Mouse (Mus musculus) stomach, embryonic 15.5 days (tissue): ENCODE data around the gene Dach2. TPM values are rescaled to one million over a fixed set of nuclear protein-coding genes. Genes with fewer than 3 reads are reported as not detected.
"Not testable (repeated sequence)": the region's sequence is repeated elsewhere in the genome, so short reads cannot be mapped to it uniquely, and the experiment has no call there.

Experiments used
- ATAC-seq: fragments of 200-750 bp; cut with Nextera tagmentation; 2 replicates; pipeline ENCODE4 v1.8.0; 2017; ENCODE audit warnings: low read depth, moderate number of reproducible peaks, moderate TSS enrichment; ENCODE audit not compliant: insufficient read depth, low FRiP score
- H3K27ac ChIP-seq: fragments of 300-500 bp; sonication (generic); 2 replicates; pipeline ENCODE4 v1.5.1; 2015; ENCODE audit warnings: mild to moderate bottlenecking, inconsistent platforms
- H3K27me3 ChIP-seq: fragments of 300-500 bp; sonication (generic); replicated peaks from 2 replicates; pipeline ENCODE4 v1.6.1; 2015; ENCODE audit warnings: inconsistent platforms
- H3K36me3 ChIP-seq: fragments of 300-500 bp; sonication (generic); 2 replicates; pipeline ENCODE4 v1.6.1; 2015; ENCODE audit warnings: inconsistent platforms
- H3K4me1 ChIP-seq: fragments of 300-500 bp; sonication (generic); 2 replicates; pipeline ENCODE4 v1.6.1; 2015; ENCODE audit warnings: inconsistent platforms
- H3K4me2 ChIP-seq: fragments of 300-500 bp; sonication (generic); 2 replicates; pipeline ENCODE4 v1.6.1; 2015; ENCODE audit warnings: mild to moderate bottlenecking, inconsistent platforms
- H3K4me3 ChIP-seq: fragments of 300-500 bp; sonication (generic); replicated peaks from 2 replicates; pipeline ENCODE4 v1.5.1; 2015; ENCODE audit warnings: inconsistent platforms
- H3K9ac ChIP-seq: fragments of 300-500 bp; sonication (generic); 2 replicates; pipeline ENCODE4 v1.6.1; 2015; ENCODE audit warnings: inconsistent platforms
- H3K9me3 ChIP-seq: fragments of 300-500 bp; sonication (generic); 2 replicates; pipeline ENCODE4 v1.6.1; 2016; ENCODE audit warnings: inconsistent platforms
- WGBS: fragments of 180-500 bp; shearing (Covaris S2); methylation state at CpG from one replicate; pipeline ENCODE4 v1.1.7; 2015; 5-methylcytosine and 5-hydroxymethylcytosine counted together
- polyA plus RNA-seq: library from polyadenylated mRNA; unstranded; fragments of >200 nt; fragmentation: Nextera tagmentation; extraction: Ambion mirVana; gene quantifications from 2 replicates; pipeline ENCODE4 v1.2.1, GENCODE M21; 2015

Dach2 gene
- polyA plus RNA-seq, result 2.4 and 3.8 TPM in 2 replicates

GRCm38 (mm10) chrX:113297404-113297803, at the start of gene Dach2:
Dach2 (plus strand) TSS chrX:113297510.
- Histone ChIP-seq H3K27me3 (no peaks in the 10 kb centered on the region), H3K4me1 (no peaks in the 10 kb centered on the region), H3K4me3 (peak within 1 kb of the TSS; percentile 47), H3K27ac (0 out of 2 replicates have a peak within 1 kb of the TSS, but pooled peaks have one; percentile 40), H3K36me3 (no peaks in the 10 kb centered on the region), H3K9me3 (no peaks in the 10 kb centered on the region), H3K9ac (no peak within 1 kb of the TSS), H3K4me2 (peak within 1 kb of the TSS; percentile 68)
- ATAC-seq, result peak; percentile 40; the same call in 1 of the 2 replicates
- WGBS, result 38% methylated on average over 21 of the region's 21 CpGs

GRCm38 (mm10) chrX:113252427-113252826, 44.9 kb upstream of the Dach2 start:
- ATAC-seq, H3K9me3 ChIP-seq, H3K9ac ChIP-seq, H3K36me3 ChIP-seq, H3K27ac ChIP-seq, H3K4me2 ChIP-seq, H3K4me1 ChIP-seq, H3K4me3 ChIP-seq, H3K27me3 ChIP-seq: not testable (repeated sequence)
- WGBS, result 59% methylated on average over 3 of the region's 3 CpGs

- peak overlapping the region; percentile 68 for H3K4me2 ChIP-seq
- peak overlapping the region; percentile 47 for H3K4me3 ChIP-seq
- H3K27ac ChIP-seq, result 0 out of 2 replicates have a peak overlapping the region, but pooled peaks have one; percentile 40
- WGBS, result 21% methylated on average over 18 of the region's 18 CpGs
- H3K4me1 ChIP-seq, result no peaks in the 10 kb centered on the region
- no peaks in the 10 kb centered on the region for H3K27me3 ChIP-seq
- ATAC-seq, result peak; percentile 98
- no peaks in the 10 kb centered on the region for H3K36me3 ChIP-seq
- H3K9me3 ChIP-seq, result no peaks in the 10 kb centered on the region
- H3K9ac ChIP-seq, result no peak overlapping the region
Measured at GRCm38 (mm10) chrX:113298031-113298430, 721 bp downstream of the Dach2 start.

- Histone ChIP-seq H3K4me1 (no peaks in the 10 kb centered on the region), H3K9me3 (no peaks in the 10 kb centered on the region), H3K27ac (0 out of 2 replicates have a peak overlapping the region, but pooled peaks have one; percentile 40), H3K27me3 (no peaks in the 10 kb centered on the region), H3K9ac (no peak overlapping the region), H3K4me3 (peak overlapping the region; percentile 47), H3K36me3 (no peaks in the 10 kb centered on the region), H3K4me2 (peak overlapping the region; percentile 68)
- no peak for ATAC-seq
- WGBS, result 20% methylated on average over 19 of the region's 19 CpGs
Measured at GRCm38 (mm10) chrX:113298468-113298867, 1.2 kb downstream of the Dach2 start.

GRCm38 (mm10) chrX:113304323-113304722, 7.0 kb downstream of the Dach2 start:
- H3K9ac ChIP-seq, result no peak overlapping the region
- ATAC-seq, result no peak
- WGBS, result 52% methylated on average over 4 of the region's 4 CpGs
- no peaks in the 10 kb centered on the region for H3K4me1 ChIP-seq
- no peaks in the 10 kb centered on the region for H3K9me3 ChIP-seq
- no peaks in the 10 kb centered on the region for H3K27me3 ChIP-seq
- no peaks in the 10 kb centered on the region for H3K36me3 ChIP-seq
- no peak overlapping the region for H3K27ac ChIP-seq
- no peak overlapping the region for H3K4me2 ChIP-seq
- H3K4me3 ChIP-seq, result no peak overlapping the region

GRCm38 (mm10) chrX:113338143-113338542, 40.8 kb downstream of the Dach2 start:
- ATAC-seq, result no peak
- no peak overlapping the region for H3K4me3 ChIP-seq
- no peaks in the 10 kb centered on the region for H3K27me3 ChIP-seq
- H3K27ac ChIP-seq, result no peak overlapping the region
- no peaks in the 10 kb centered on the region for H3K36me3 ChIP-seq
- 45% methylated on average over 3 of the region's 3 CpGs for WGBS
- H3K4me2 ChIP-seq, result no peak overlapping the region
- H3K9me3 ChIP-seq, result no peaks in the 10 kb centered on the region
- H3K4me1 ChIP-seq, result no peaks in the 10 kb centered on the region
- H3K9ac ChIP-seq, result no peak overlapping the region

- H3K9me3 ChIP-seq, result no peaks in the 10 kb centered on the region
- H3K27me3 ChIP-seq, result no peaks in the 10 kb centered on the region
- no peaks in the 10 kb centered on the region for H3K4me1 ChIP-seq
- no peaks in the 10 kb centered on the region for H3K36me3 ChIP-seq
- ATAC-seq, result no peak
- H3K27ac ChIP-seq, result no peak overlapping the region
- no peak overlapping the region for H3K4me2 ChIP-seq
- H3K9ac ChIP-seq, result no peak overlapping the region
- 35% methylated on average over 3 of the region's 3 CpGs for WGBS
- H3K4me3 ChIP-seq, result no peak overlapping the region
Measured at GRCm38 (mm10) chrX:113394417-113394816, 97.1 kb downstream of the Dach2 start.

GRCm38 (mm10) chrX:113408756-113409155, 111.4 kb downstream of the Dach2 start:
- no peaks in the 10 kb centered on the region for H3K27me3 ChIP-seq
- no peak for ATAC-seq
- 72% methylated on average over 1 of the region's 1 CpGs for WGBS
- H3K4me2 ChIP-seq, result no peak overlapping the region
- H3K4me3 ChIP-seq, result no peak overlapping the region
- H3K36me3 ChIP-seq, result no peaks in the 10 kb centered on the region
- H3K9ac ChIP-seq, result no peak overlapping the region
- no peaks in the 10 kb centered on the region for H3K4me1 ChIP-seq
- no peak overlapping the region for H3K27ac ChIP-seq
- H3K9me3 ChIP-seq, result no peaks in the 10 kb centered on the region

- ATAC-seq, result no peak
- Histone ChIP-seq H3K9me3 (no peaks in the 10 kb centered on the region), H3K4me2 (no peak overlapping the region), H3K4me3 (no peak overlapping the region), H3K27ac (no peak overlapping the region), H3K9ac (no peak overlapping the region), H3K36me3 (no peaks in the 10 kb centered on the region), H3K4me1 (no peaks in the 10 kb centered on the region), H3K27me3 (no peaks in the 10 kb centered on the region)
- WGBS, result 42% methylated on average over 3 of the region's 3 CpGs
Measured at GRCm38 (mm10) chrX:113421517-113422187, 124.3 kb downstream of the Dach2 start.

GRCm38 (mm10) chrX:113482131-113482530, 184.8 kb downstream of the Dach2 start:
- WGBS, result 87% methylated on average over 1 of the region's 1 CpGs
- no peaks in the 10 kb centered on the region for H3K36me3 ChIP-seq
- no peaks in the 10 kb centered on the region for H3K9me3 ChIP-seq
- no peak for ATAC-seq
- H3K4me2 ChIP-seq, result no peak overlapping the region
- H3K4me3 ChIP-seq, result no peak overlapping the region
- H3K4me1 ChIP-seq, result no peaks in the 10 kb centered on the region
- H3K9ac ChIP-seq, result no peak overlapping the region
- H3K27me3 ChIP-seq, result no peaks in the 10 kb centered on the region
- H3K27ac ChIP-seq, result no peak overlapping the region

- Histone ChIP-seq H3K27ac (no peak overlapping the region), H3K4me1 (no peaks in the 10 kb centered on the region), H3K9ac (no peak overlapping the region), H3K36me3 (no peaks in the 10 kb centered on the region), H3K4me2 (no peak overlapping the region), H3K4me3 (no peak overlapping the region), H3K27me3 (no peaks in the 10 kb centered on the region), H3K9me3 (no peaks in the 10 kb centered on the region)
- no peak for ATAC-seq
- WGBS, result 64% methylated on average over 3 of the region's 3 CpGs
Measured at GRCm38 (mm10) chrX:113545106-113545505, 247.8 kb downstream of the Dach2 start.

- Histone ChIP-seq H3K4me1 (no peaks in the 10 kb centered on the region), H3K27me3 (no peaks in the 10 kb centered on the region), H3K4me3 (no peak overlapping the region), H3K36me3 (no peaks in the 10 kb centered on the region), H3K27ac (no peak overlapping the region), H3K9me3 (no peaks in the 10 kb centered on the region), H3K9ac (no peak overlapping the region), H3K4me2 (no peak overlapping the region)
- no peak for ATAC-seq
- 64% methylated on average over 2 of the region's 2 CpGs for WGBS
Measured at GRCm38 (mm10) chrX:113563897-113564296, 266.6 kb downstream of the Dach2 start.

GRCm38 (mm10) chrX:113666069-113666468, 368.8 kb downstream of the Dach2 start:
- H3K4me3 ChIP-seq, result no peak overlapping the region
- no peak overlapping the region for H3K27ac ChIP-seq
- no peak overlapping the region for H3K9ac ChIP-seq
- no peaks in the 10 kb centered on the region for H3K27me3 ChIP-seq
- no peaks in the 10 kb centered on the region for H3K36me3 ChIP-seq
- H3K4me1 ChIP-seq, result no peaks in the 10 kb centered on the region
- no peak overlapping the region for H3K4me2 ChIP-seq
- ATAC-seq, result no peak
- no peaks in the 10 kb centered on the region for H3K9me3 ChIP-seq
